Mouse (Mus musculus): ENCODE results near the gene Parp9.

DNA sequence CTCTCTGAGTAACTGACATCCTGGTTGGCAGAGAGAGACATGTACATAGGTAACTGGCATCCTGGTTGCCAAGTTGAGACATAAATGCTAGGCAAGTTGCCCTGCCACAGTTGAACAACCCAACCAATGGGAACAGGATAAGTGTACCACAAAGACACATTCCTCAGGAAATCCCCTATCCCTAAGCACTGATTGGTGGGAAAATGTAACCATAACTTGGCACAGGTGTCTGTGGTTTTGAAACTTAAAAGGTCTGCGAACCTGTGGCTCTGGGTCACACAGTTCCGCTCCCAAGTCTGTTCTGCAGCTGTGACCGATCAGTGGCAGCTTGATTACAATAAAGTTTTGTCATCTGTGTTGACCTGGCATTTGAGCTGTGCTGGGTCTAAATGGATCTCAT lies 32.9 kb upstream of the Parp9 start:
- TF ChIP-seq ZNF384 (IDR thresholded peaks at IDR 0.05; ENCODE audit: low read depth, low read length): no peak
- no peak for TF ChIP-seq MAFK (IDR thresholded peaks at IDR 0.05; ENCODE audit: insufficient read depth, low read depth, low read length)
